Mouse (Mus musculus) stomach, embryonic 16.5 days (tissue): ENCODE results near the gene Zbtb39. TPM values are rescaled to one million over a fixed set of nuclear protein-coding genes. Genes with fewer than 3 reads are reported as not detected.

Experiments used
- ATAC-seq: fragments of 200-750 bp; cut with Nextera tagmentation; 2 replicates; pipeline ENCODE4 v1.8.0; 2017; ENCODE audit warnings: moderate number of reproducible peaks, moderate TSS enrichment; ENCODE audit not compliant: insufficient read depth, low FRiP score
- H3K27ac ChIP-seq: fragments of 300-500 bp; sonication (generic); 2 replicates; pipeline ENCODE4 v1.5.1; 2014; ENCODE audit warnings: low read length
- H3K27me3 ChIP-seq: fragments of 300-500 bp; sonication (generic); 2 replicates; pipeline ENCODE4 v1.6.1; 2014; ENCODE audit warnings: low read length, control low read depth, mixed read lengths; ENCODE audit not compliant: control insufficient read depth, insufficient read depth
- H3K36me3 ChIP-seq: fragments of 300-500 bp; sonication (generic); 2 replicates; pipeline ENCODE4 v1.6.1; 2014; ENCODE audit warnings: low read length; ENCODE audit not compliant: control insufficient read depth, insufficient read depth
- H3K4me1 ChIP-seq: fragments of 300-500 bp; sonication (generic); 2 replicates; pipeline ENCODE4 v1.6.1; 2014; ENCODE audit warnings: low read length, control low read depth, mixed read lengths; ENCODE audit not compliant: control insufficient read depth, insufficient read depth
- H3K4me2 ChIP-seq: fragments of 300-500 bp; sonication (generic); 2 replicates; pipeline ENCODE4 v1.6.1; 2014; ENCODE audit warnings: low read depth, low read length, mixed read lengths
- H3K4me3 ChIP-seq: fragments of 300-500 bp; sonication (generic); replicated peaks from 2 replicates; pipeline ENCODE4 v1.5.1; 2014; ENCODE audit warnings: mild to moderate bottlenecking, low read length
- H3K9ac ChIP-seq: fragments of 300-500 bp; sonication (generic); 2 replicates; pipeline ENCODE4 v1.6.1; 2014; ENCODE audit warnings: low read length
- H3K9me3 ChIP-seq: fragments of 300-500 bp; sonication (generic); replicated peaks from 2 replicates; pipeline ENCODE4 v1.6.1; 2016; ENCODE audit warnings: low read length, control low read depth; ENCODE audit not compliant: control insufficient read depth
- WGBS: fragments of 180-500 bp; shearing (Covaris S2); extraction: QIAGEN DNeasy Blood & Tissue Kit; methylation state at CpG from one replicate; pipeline ENCODE4 v1.1.7; 2014; 5-methylcytosine and 5-hydroxymethylcytosine counted together
- polyA plus RNA-seq: library from polyadenylated mRNA; unstranded; fragments of >200 nt; fragmentation: Nextera tagmentation; extraction: Ambion mirVana; gene quantifications from 2 replicates; pipeline ENCODE4 v1.2.1, GENCODE M21; 2015

Zbtb39 gene
- polyA plus RNA-seq: 2.0 and 2.2 TPM in 2 replicates

GRCm38 (mm10) chr10:127739083-127739660 is at the start of gene Zbtb39:
Gene Zbtb39, plus strand, starts transcription at chr10:127739538.
- Histone ChIP-seq H3K27me3 (no peaks in the 10 kb centered on the region), H3K4me1 (peaks cover 9% of the 10 kb centered on the region; the same call in 1 of the 2 replicates), H3K36me3 (peaks cover 27% of the 10 kb centered on the region), H3K9ac (peak within 1 kb of the TSS; percentile 93), H3K4me3 (peak within 1 kb of the TSS; percentile 79), H3K9me3 (peaks cover 4% of the 10 kb centered on the region), H3K27ac (peak within 1 kb of the TSS; percentile 58), H3K4me2 (peak within 1 kb of the TSS; percentile 79)
- peak; percentile 85 for ATAC-seq
- WGBS: under 1% methylated on average over 42 of the region's 61 CpGs

GRCm38 (mm10) chr10:127691053-127691452 is 48.3 kb upstream of the Zbtb39 start:
- Histone ChIP-seq H3K9ac (no peak overlapping the region), H3K4me2 (no peak overlapping the region), H3K9me3 (no peaks in the 10 kb centered on the region), H3K4me3 (no peak overlapping the region), H3K27me3 (no peaks in the 10 kb centered on the region), H3K27ac (no peak overlapping the region), H3K36me3 (peaks cover 16% of the 10 kb centered on the region), H3K4me1 (no peaks in the 10 kb centered on the region)
- no peak for ATAC-seq
- 24% methylated on average over 1 of the region's 1 CpGs for WGBS

GRCm38 (mm10) chr10:127694636-127695035 is 44.7 kb upstream of the Zbtb39 start:
- Histone ChIP-seq H3K9ac (no peak overlapping the region), H3K27me3 (no peaks in the 10 kb centered on the region), H3K4me2 (no peak overlapping the region), H3K4me3 (no peak overlapping the region), H3K9me3 (no peaks in the 10 kb centered on the region), H3K27ac (no peak overlapping the region), H3K4me1 (no peaks in the 10 kb centered on the region), H3K36me3 (peaks cover 16% of the 10 kb centered on the region)
- WGBS: 43% methylated on average over 2 of the region's 2 CpGs
- no peak for ATAC-seq

- Histone ChIP-seq H3K36me3 (peaks cover 13% of the 10 kb centered on the region), H3K9me3 (no peaks in the 10 kb centered on the region), H3K27me3 (no peaks in the 10 kb centered on the region), H3K4me3 (no peak overlapping the region), H3K27ac (no peak overlapping the region), H3K4me2 (no peak overlapping the region), H3K9ac (no peak overlapping the region), H3K4me1 (no peaks in the 10 kb centered on the region)
- no peak for ATAC-seq
- WGBS: 90% methylated on average over 7 of the region's 7 CpGs
Observed at GRCm38 (mm10) chr10:127695775-127696174, 43.6 kb upstream of the Zbtb39 start.

- no peaks in the 10 kb centered on the region for H3K9me3 ChIP-seq
- no peak overlapping the region for H3K4me2 ChIP-seq
- no peak for ATAC-seq
- no peak overlapping the region for H3K9ac ChIP-seq
- peaks cover 6% of the 10 kb centered on the region for H3K36me3 ChIP-seq
- H3K27me3 ChIP-seq: no peaks in the 10 kb centered on the region
- H3K4me3 ChIP-seq: no peak overlapping the region
- no peaks in the 10 kb centered on the region for H3K4me1 ChIP-seq
- WGBS: 88% methylated on average over 7 of the region's 7 CpGs
- no peak overlapping the region for H3K27ac ChIP-seq
Observed at GRCm38 (mm10) chr10:127698966-127699365, 40.4 kb upstream of the Zbtb39 start.

- 0 out of 2 replicates have a peak overlapping the region, but pooled peaks have one; percentile 6 for H3K9ac ChIP-seq
Observed at GRCm38 (mm10) chr10:127703299-127703698, 36.0 kb upstream of the Zbtb39 start.

GRCm38 (mm10) chr10:127704293-127704692 is 35.0 kb upstream of the Zbtb39 start:
- peak; percentile 81; the same call in 1 of the 2 replicates for ATAC-seq
- Histone ChIP-seq H3K9ac (no peak overlapping the region; the same call in 1 of the 2 replicates), H3K27ac (peak overlapping the region; percentile 76), H3K4me1 (no peaks in the 10 kb centered on the region), H3K4me3 (peak overlapping the region; percentile 14), H3K27me3 (no peaks in the 10 kb centered on the region), H3K4me2 (peak overlapping the region; percentile 34; the same call in 1 of the 2 replicates), H3K36me3 (no peaks in the 10 kb centered on the region), H3K9me3 (no peaks in the 10 kb centered on the region)
- WGBS: 41% methylated on average over 2 of the region's 2 CpGs

More at GRCm38 (mm10) chr10:127703299-127703698, 36.0 kb upstream of the Zbtb39 start:
- no peaks in the 10 kb centered on the region for H3K36me3 ChIP-seq
- no peaks in the 10 kb centered on the region for H3K27me3 ChIP-seq
- H3K27ac ChIP-seq: no peak overlapping the region
- H3K4me1 ChIP-seq: no peaks in the 10 kb centered on the region
- peak overlapping the region; percentile 34; the same call in 1 of the 2 replicates for H3K4me2 ChIP-seq
- ATAC-seq: no peak
- WGBS: 32% methylated on average over 4 of the region's 4 CpGs
- H3K4me3 ChIP-seq: peak overlapping the region; percentile 14
- H3K9me3 ChIP-seq: no peaks in the 10 kb centered on the region

- Histone ChIP-seq H3K4me2 (peak within 1 kb of the TSS; percentile 34), H3K4me3 (peak within 1 kb of the TSS; percentile 14)
Observed at GRCm38 (mm10) chr10:127704766-127705220, 34.5 kb upstream of the Zbtb39 start, which contains the start of gene Myo1a. Gene Myo1a, plus strand, starts transcription at chr10:127705170.

GRCm38 (mm10) chr10:127705783-127706182 is 33.6 kb upstream of the Zbtb39 start:
- H3K36me3 ChIP-seq: no peaks in the 10 kb centered on the region
- no peaks in the 10 kb centered on the region for H3K9me3 ChIP-seq
- no peak overlapping the region for H3K4me2 ChIP-seq
- H3K9ac ChIP-seq: no peak overlapping the region
- ATAC-seq: no peak
- 94% methylated on average over 4 of the region's 4 CpGs for WGBS
- no peaks in the 10 kb centered on the region for H3K4me1 ChIP-seq
- no peaks in the 10 kb centered on the region for H3K27me3 ChIP-seq
- H3K27ac ChIP-seq: no peak overlapping the region
- H3K4me3 ChIP-seq: no peak overlapping the region

More at GRCm38 (mm10) chr10:127704766-127705220, 34.5 kb upstream of the Zbtb39 start, which contains the start of gene Myo1a:
- H3K36me3 ChIP-seq: no peaks in the 10 kb centered on the region
- no peak within 1 kb of the TSS; the same call in 1 of the 2 replicates for H3K9ac ChIP-seq
- no peaks in the 10 kb centered on the region for H3K4me1 ChIP-seq
- WGBS: 51% methylated on average over 2 of the region's 2 CpGs
- H3K27me3 ChIP-seq: no peaks in the 10 kb centered on the region
- H3K27ac ChIP-seq: peak within 1 kb of the TSS; percentile 76
- no peaks in the 10 kb centered on the region for H3K9me3 ChIP-seq
- no peak for ATAC-seq
